Mouse (Mus musculus) CH12.LX (cell line): ENCODE measurements around the gene Tgfa. TPM values are rescaled to one million over a fixed set of nuclear protein-coding genes. Genes with fewer than 3 reads are reported as not detected.

ENCODE experiments used
- DNase-seq: peaks from one replicate; pipeline ENCODE4 v3.0.0-alpha.2; 2013; ENCODE audit errors: extremely low read depth
- H3K27ac ChIP-seq: 2 replicates; pipeline ENCODE4 v1.5.1; 2012; ENCODE audit warnings: low read depth, mild to moderate bottlenecking, control low read depth, moderate library complexity; ENCODE audit not compliant: insufficient read depth
- H3K27me3 ChIP-seq: replicated peaks from 2 replicates; pipeline ENCODE3; 2012; ENCODE audit warnings: inconsistent platforms
- H3K36me3 ChIP-seq, 2 experiments: replicated peaks in 1 of 2; 2 replicates each; pipeline versions ENCODE3 to v1.6.1; 2012; ENCODE audit warnings: inconsistent platforms in 1 of 2, low read length in 1 of 2, mild to moderate bottlenecking in 1 of 2, mixed read lengths in 1 of 2, moderate library complexity in 1 of 2; ENCODE audit not compliant: control insufficient read depth in 1 of 2, insufficient read depth in 1 of 2
- H3K4me1 ChIP-seq, 2 experiments: 2 replicates each; pipeline ENCODE4 v1.6.1; 2012; ENCODE audit warnings: inconsistent platforms in 1 of 2, moderate library complexity in 1 of 2; ENCODE audit not compliant: insufficient read depth in 2 of 2, control insufficient read depth in 1 of 2
- H3K4me2 ChIP-seq: 2 replicates; pipeline ENCODE4 v1.6.1; 2012; ENCODE audit warnings: low read depth, mild to moderate bottlenecking, control low read depth; ENCODE audit not compliant: poor library complexity, insufficient read depth, severe bottlenecking
- H3K4me3 ChIP-seq, 3 experiments: fragments of 150-350 bp in 1 of 3; sonication (generic) in 1 of 3; replicated peaks in 1 of 3; 2 replicates each; pipeline versions ENCODE3 to v1.5.1; 2011 to 2012; ENCODE audit warnings: low read depth in 2 of 3, low read length in 2 of 3, mild to moderate bottlenecking in 2 of 3, moderate library complexity in 2 of 3, control low read depth in 1 of 3, improper control_type of control experiment in 1 of 3, inconsistent platforms in 1 of 3, mixed read lengths in 1 of 3; ENCODE audit not compliant: poor library complexity in 1 of 3
- H3K79me2 ChIP-seq: replicated peaks from 2 replicates; pipeline ENCODE4 v1.6.1; 2012; ENCODE audit warnings: mild to moderate bottlenecking, moderate library complexity; ENCODE audit not compliant: control insufficient read depth, poor library complexity, insufficient read depth, severe bottlenecking; ENCODE audit errors: extremely low read depth
- H3K9ac ChIP-seq: 2 replicates; pipeline ENCODE4 v1.6.1; 2012; ENCODE audit warnings: low read depth, mild to moderate bottlenecking, control low read depth, moderate library complexity; ENCODE audit not compliant: insufficient read depth
- H3K9me3 ChIP-seq: replicated peaks from 2 replicates; pipeline ENCODE3; 2012; ENCODE audit warnings: low read length, inconsistent platforms, mixed read lengths
- KAT2A ChIP-seq: IDR thresholded peaks from 2 replicates; pipeline ENCODE4 v1.6.1; 2012; ENCODE audit warnings: low read length, improper control_type of control experiment, inconsistent platforms; ENCODE audit not compliant: insufficient replicate concordance
- MAFK ChIP-seq: IDR thresholded peaks from 2 replicates; pipeline ENCODE4 v1.6.1; 2011; ENCODE audit warnings: low read length, improper control_type of control experiment; ENCODE audit not compliant: insufficient replicate concordance
- MXI1 ChIP-seq: IDR thresholded peaks from 2 replicates; pipeline ENCODE4 v1.6.1; 2011; ENCODE audit warnings: mild to moderate bottlenecking, low read depth, low read length, improper control_type of control experiment
- NELFE ChIP-seq: IDR thresholded peaks from 2 replicates; pipeline ENCODE4 v1.6.1; 2011; ENCODE audit warnings: low read depth, low read length, improper control_type of control experiment
- RCOR1 ChIP-seq: conservative IDR thresholded peaks from 2 replicates; pipeline ENCODE4 v1.6.1; 2012; ENCODE audit warnings: low read depth, mild to moderate bottlenecking, inconsistent platforms, low read length, improper control_type of control experiment
- SIN3A ChIP-seq: IDR thresholded peaks from 2 replicates; pipeline ENCODE4 v1.6.1; 2012; ENCODE audit warnings: low read length, improper control_type of control experiment, inconsistent platforms
- TCF12 ChIP-seq: IDR thresholded peaks from 2 replicates; pipeline ENCODE4 v1.6.1; 2014; ENCODE audit warnings: low read depth, mild to moderate bottlenecking, inconsistent platforms, low read length, improper control_type of control experiment
- UBTF ChIP-seq: IDR thresholded peaks from 2 replicates; pipeline ENCODE4 v1.6.1; 2012; ENCODE audit warnings: low read depth, mild to moderate bottlenecking, inconsistent platforms, low read length, improper control_type of control experiment, moderate library complexity
- ZKSCAN1 ChIP-seq: IDR thresholded peaks from 2 replicates; pipeline ENCODE4 v1.6.1; 2012; ENCODE audit warnings: low read depth, inconsistent platforms, low read length, improper control_type of control experiment, borderline replicate concordance
- dilution Hi-C: fragments of 300-500 bp; cut with MboI; formaldehyde crosslinking; loops from 2 replicates; pipeline ENCODE4 v1.14.3; 2020; ENCODE audit warnings: low sequenced_read_pairs; ENCODE audit not compliant: extremely low pct_unique_long_range_greater_than_20kb, extremely low pct_ligation_motif_present
- in situ Hi-C: fragments of 300-500 bp; cut with MboI; formaldehyde crosslinking; loops from 3 replicates; pipeline ENCODE4 v1.14.3; 2019; ENCODE audit warnings: low sequenced_read_pairs, low pct_ligation_motif_present, low pct_unique_long_range_greater_than_20kb, mixed read lengths
- polyA plus RNA-seq: library from polyadenylated mRNA; unstranded; fragments of >175 nt; gene quantifications from 2 replicates; pipeline ENCODE4 v1.2.1, GENCODE M21; 2012; ENCODE audit warnings: low read depth; ENCODE audit not compliant: insufficient read length
- total RNA-seq, 2 experiments: library from RNA; depleted of rRNA; stranded (reverse); fragments of 300-350 nt in 1 of 2; fragments of >200 nt in 1 of 2; gene quantifications; 2 replicates each; pipeline ENCODE4 v1.2.3; 2012 to 2014

Gene Tgfa
- total and polyA plus RNA-seq, 3 experiments = not detected

DNA sequence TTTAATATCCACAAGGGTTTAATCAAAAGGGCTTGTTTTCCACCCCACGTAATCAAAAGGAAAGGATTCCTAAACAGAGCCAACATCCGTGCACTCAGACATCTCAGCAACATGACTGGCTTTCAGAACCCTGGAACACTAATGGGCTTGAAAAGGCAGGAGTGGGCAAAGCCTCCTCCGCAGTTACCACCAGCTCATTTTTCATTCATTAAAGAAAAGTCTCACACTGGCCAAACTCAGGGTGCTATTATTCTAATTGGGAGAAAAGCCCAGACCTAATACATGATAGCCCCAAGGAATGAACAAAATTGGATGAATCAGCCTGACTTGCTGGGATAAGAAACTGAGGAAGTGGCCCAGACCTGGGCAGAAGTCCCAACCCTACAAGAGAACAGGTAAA lies 129.4 kb downstream of the Tgfa start:
- dilution Hi-C loops = no loop called here
- Histone ChIP-seq H3K27me3 (peaks cover 22% of the 10 kb centered on the region), H3K79me2 (no peaks in the 10 kb centered on the region), H3K27ac (no peak overlapping the region), H3K4me1 (peaks cover 0 to 6% of the 10 kb centered on the region in 2 experiments; a peak in 2 of 4 replicates), H3K4me2 (no peak overlapping the region), H3K36me3 (no peaks in the 10 kb centered on the region), H3K9me3 (peaks cover 2% of the 10 kb centered on the region), H3K4me3 (no peak overlapping the region), H3K9ac (no peak overlapping the region)
- no peak for DNase-seq
- TF ChIP-seq ZKSCAN1 (no peak), MAFK (no peak), TCF12 (no peak), KAT2A (no peak), RCOR1 (no peak), NELFE (no peak), UBTF (no peak), MXI1 (no peak), SIN3A (no peak)
- in situ Hi-C loops = no loop called here

Other genes with a start within 250 kb of the Tgfa start
- 28.5 and 33.2 TPM in 2 replicates for gene Dusp11, start 233.6 kb upstream of the Tgfa start, total RNA-seq (2012; rRNA removed)
- 34.8 and 35.7 TPM in 2 replicates for gene Dusp11, start 233.6 kb upstream of the Tgfa start, total RNA-seq (2014; rRNA removed)
- 46.6 and 48.6 TPM in 2 replicates for gene Dusp11, start 233.6 kb upstream of the Tgfa start, polyA plus RNA-seq
- not detected in 2 replicates for gene Figla, start 179.1 kb upstream of the Tgfa start, total RNA-seq (2012; rRNA removed)
- not detected in 2 replicates for gene Figla, start 179.1 kb upstream of the Tgfa start, total RNA-seq (2014; rRNA removed)
- not detected in 2 replicates for gene Figla, start 179.1 kb upstream of the Tgfa start, polyA plus RNA-seq
- gene Add2, start 166.5 kb upstream of the Tgfa start, total RNA-seq (2012; rRNA removed) = 0.08 TPM in 1 of 2 replicates, not detected in the other
- not detected in 2 replicates for gene Add2, start 166.5 kb upstream of the Tgfa start, total RNA-seq (2014; rRNA removed)
- 0.11 TPM in 2 replicates for gene Add2, start 166.5 kb upstream of the Tgfa start, polyA plus RNA-seq
- gene Fam136a, start 170.4 kb downstream of the Tgfa start, total RNA-seq (2012; rRNA removed) = 152 and 200 TPM in 2 replicates
- gene Fam136a, start 170.4 kb downstream of the Tgfa start, total RNA-seq (2014; rRNA removed) = 339 and 378 TPM in 2 replicates
- gene Fam136a, start 170.4 kb downstream of the Tgfa start, polyA plus RNA-seq = 160 and 179 TPM in 2 replicates
- 462 and 546 TPM in 2 replicates for gene Snrpg, start 176.1 kb downstream of the Tgfa start, total RNA-seq (2012; rRNA removed)
- gene Snrpg, start 176.1 kb downstream of the Tgfa start, total RNA-seq (2014; rRNA removed) = 137 and 146 TPM in 2 replicates
- gene Snrpg, start 176.1 kb downstream of the Tgfa start, polyA plus RNA-seq = 408 and 446 TPM in 2 replicates
- gene Pcyox1, start 201.9 kb downstream of the Tgfa start, total RNA-seq (2012; rRNA removed) = 12.8 and 14.1 TPM in 2 replicates
- 10.7 and 12.9 TPM in 2 replicates for gene Pcyox1, start 201.9 kb downstream of the Tgfa start, total RNA-seq (2014; rRNA removed)
- gene Pcyox1, start 201.9 kb downstream of the Tgfa start, polyA plus RNA-seq = 8.7 TPM in 2 replicates
- gene Tia1, start 209.0 kb downstream of the Tgfa start, total RNA-seq (2012; rRNA removed) = 31.8 and 36.8 TPM in 2 replicates
- gene Tia1, start 209.0 kb downstream of the Tgfa start, total RNA-seq (2014; rRNA removed) = 41.4 and 49.1 TPM in 2 replicates
- gene Tia1, start 209.0 kb downstream of the Tgfa start, polyA plus RNA-seq = 34.0 and 36.1 TPM in 2 replicates
- not detected in 2 replicates for gene Gm44790, start 231.4 kb downstream of the Tgfa start, total RNA-seq (2012; rRNA removed)
- not detected in 2 replicates for gene Gm44790, start 231.4 kb downstream of the Tgfa start, total RNA-seq (2014; rRNA removed)
- not detected in 2 replicates for gene Gm44790, start 231.4 kb downstream of the Tgfa start, polyA plus RNA-seq
- gene C87436, start 243.2 kb downstream of the Tgfa start, total RNA-seq (2012; rRNA removed) = 5.2 and 7.1 TPM in 2 replicates
- 8.1 and 8.6 TPM in 2 replicates for gene C87436, start 243.2 kb downstream of the Tgfa start, total RNA-seq (2014; rRNA removed)
- 8.5 and 8.7 TPM in 2 replicates for gene C87436, start 243.2 kb downstream of the Tgfa start, polyA plus RNA-seq